Mouse (Mus musculus): ENCODE measurements around the gene Adamts9. TPM values are rescaled to one million over a fixed set of nuclear protein-coding genes. Genes with fewer than 3 reads are reported as not detected.

Gene Adamts9
- polyA plus RNA-seq, 1 experiment from 2014 or later, result 3.8 TPM

GRCm38 (mm10) chr6:92874854-92875253 lies 68.4 kb downstream of the Adamts9 start:
- H3K27me3 ChIP-seq (replicated peaks; ENCODE audit: low read depth, poor library complexity, severe bottlenecking), result no peaks in the 10 kb centered on the region

GRCm38 (mm10) chr6:92872766-92873165 lies 70.5 kb downstream of the Adamts9 start:
- peaks cover 37% of the 10 kb centered on the region for H3K36me3 ChIP-seq (replicated peaks)
- WGBS, result 92% methylated on average over 10 of the region's 10 CpGs
- no peaks in the 10 kb centered on the region for H3K9me3 ChIP-seq
- no peaks in the 10 kb centered on the region for H3K27me3 ChIP-seq (replicated peaks; ENCODE audit: low read depth, poor library complexity, severe bottlenecking)
- no peak overlapping the region for H3K4me3 ChIP-seq
- H3K4me1 ChIP-seq, result peaks cover 19% of the 10 kb centered on the region
- H3K27ac ChIP-seq (replicated peaks), result no peak overlapping the region
- DNase-seq (ENCODE audit: low spot score), result no peak

More at GRCm38 (mm10) chr6:92874854-92875253, 68.4 kb downstream of the Adamts9 start:
- Histone ChIP-seq H3K27ac (replicated peaks) (no peak overlapping the region), H3K4me1 (peaks cover 5% of the 10 kb centered on the region), H3K36me3 (replicated peaks) (peaks cover 56% of the 10 kb centered on the region), H3K9me3 (no peaks in the 10 kb centered on the region), H3K4me3 (no peak overlapping the region)
- 71% methylated on average over 5 of the region's 5 CpGs for WGBS
- DNase-seq (ENCODE audit: low spot score), result no peak

GRCm38 (mm10) chr6:92871813-92872212 lies 71.5 kb downstream of the Adamts9 start:
- 78% methylated on average over 4 of the region's 4 CpGs for WGBS
- no peak overlapping the region for H3K4me3 ChIP-seq
- no peak overlapping the region for H3K27ac ChIP-seq (replicated peaks)
- H3K27me3 ChIP-seq (replicated peaks; ENCODE audit: low read depth, poor library complexity, severe bottlenecking), result no peaks in the 10 kb centered on the region
- H3K36me3 ChIP-seq (replicated peaks), result peaks cover 28% of the 10 kb centered on the region
- H3K9me3 ChIP-seq, result no peaks in the 10 kb centered on the region
- H3K4me1 ChIP-seq, result peaks cover 19% of the 10 kb centered on the region
- no peak for DNase-seq (ENCODE audit: low spot score)

- no peaks in the 10 kb centered on the region for H3K9me3 ChIP-seq
- H3K4me3 ChIP-seq, result peak overlapping the region; percentile 5; the same call in 1 of the 2 replicates
- WGBS, result 50% methylated on average over 16 of the region's 16 CpGs
- H3K27ac ChIP-seq (replicated peaks), result peak overlapping the region; percentile 57
- H3K4me1 ChIP-seq, result peaks cover 19% of the 10 kb centered on the region
- H3K27me3 ChIP-seq (replicated peaks; ENCODE audit: low read depth, poor library complexity, severe bottlenecking), result no peaks in the 10 kb centered on the region
- peaks cover 20% of the 10 kb centered on the region for H3K36me3 ChIP-seq (replicated peaks)
- DNase-seq (ENCODE audit: low spot score), result peak; percentile 53
Observed at GRCm38 (mm10) chr6:92869582-92870219, 73.6 kb downstream of the Adamts9 start.

GRCm38 (mm10) chr6:92869089-92869581 lies 74.2 kb downstream of the Adamts9 start, which contains the start of gene Gm15737:
TSS of gene Gm15737 (plus strand) at chr6:92869357.
- 45% methylated on average over 4 of the region's 4 CpGs for WGBS
- H3K27me3 ChIP-seq (replicated peaks; ENCODE audit: low read depth, poor library complexity, severe bottlenecking), result no peaks in the 10 kb centered on the region
- peak within 1 kb of the TSS; percentile 5; the same call in 1 of the 2 replicates for H3K4me3 ChIP-seq
- H3K36me3 ChIP-seq (replicated peaks), result peaks cover 25% of the 10 kb centered on the region
- no peaks in the 10 kb centered on the region for H3K9me3 ChIP-seq
- H3K4me1 ChIP-seq, result peaks cover 19% of the 10 kb centered on the region
- peak within 1 kb of the TSS; percentile 57 for H3K27ac ChIP-seq (replicated peaks)
- DNase-seq (ENCODE audit: low spot score), result peak; percentile 14

GRCm38 (mm10) chr6:92862599-92862998 lies 80.7 kb downstream of the Adamts9 start:
- Histone ChIP-seq H3K27me3 (replicated peaks; ENCODE audit: low read depth, poor library complexity, severe bottlenecking) (no peaks in the 10 kb centered on the region), H3K27ac (replicated peaks) (no peak overlapping the region), H3K9me3 (no peaks in the 10 kb centered on the region), H3K36me3 (replicated peaks) (peaks cover 34% of the 10 kb centered on the region), H3K4me3 (no peak overlapping the region), H3K4me1 (peaks cover 10% of the 10 kb centered on the region)
- DNase-seq (ENCODE audit: low spot score), result no peak
- 84% methylated on average over 9 of the region's 9 CpGs for WGBS

GRCm38 (mm10) chr6:92860285-92860912 lies 82.9 kb downstream of the Adamts9 start:
- Histone ChIP-seq H3K27me3 (replicated peaks; ENCODE audit: low read depth, poor library complexity, severe bottlenecking) (no peaks in the 10 kb centered on the region), H3K9me3 (no peaks in the 10 kb centered on the region), H3K4me1 (peaks cover 21% of the 10 kb centered on the region), H3K27ac (replicated peaks) (no peak overlapping the region), H3K36me3 (replicated peaks) (peaks cover 38% of the 10 kb centered on the region), H3K4me3 (no peak overlapping the region)
- WGBS, result 62% methylated on average over 5 of the region's 5 CpGs
- no peak for DNase-seq (ENCODE audit: low spot score)

GRCm38 (mm10) chr6:92858721-92859510 lies 84.4 kb downstream of the Adamts9 start:
- Histone ChIP-seq H3K9me3 (no peaks in the 10 kb centered on the region), H3K4me3 (no peak overlapping the region), H3K27me3 (replicated peaks; ENCODE audit: low read depth, poor library complexity, severe bottlenecking) (no peaks in the 10 kb centered on the region), H3K4me1 (peaks cover 21% of the 10 kb centered on the region), H3K27ac (replicated peaks) (no peak overlapping the region), H3K36me3 (replicated peaks) (peaks cover 33% of the 10 kb centered on the region)
- 90% methylated on average over 12 of the region's 12 CpGs for WGBS
- DNase-seq (ENCODE audit: low spot score), result no peak

- peaks cover 21% of the 10 kb centered on the region for H3K4me1 ChIP-seq
- H3K9me3 ChIP-seq, result no peaks in the 10 kb centered on the region
- no peak overlapping the region for H3K27ac ChIP-seq (replicated peaks)
- no peak overlapping the region for H3K4me3 ChIP-seq
- WGBS, result 90% methylated on average over 13 of the region's 13 CpGs
- no peaks in the 10 kb centered on the region for H3K27me3 ChIP-seq (replicated peaks; ENCODE audit: low read depth, poor library complexity, severe bottlenecking)
- DNase-seq (ENCODE audit: low spot score), result no peak
- H3K36me3 ChIP-seq (replicated peaks), result peaks cover 27% of the 10 kb centered on the region
Observed at GRCm38 (mm10) chr6:92857761-92858160, 85.5 kb downstream of the Adamts9 start.

GRCm38 (mm10) chr6:92854873-92855272 lies 88.4 kb downstream of the Adamts9 start:
- Histone ChIP-seq H3K4me1 (peaks cover 17% of the 10 kb centered on the region), H3K27ac (replicated peaks) (no peak overlapping the region), H3K36me3 (replicated peaks) (peaks cover 29% of the 10 kb centered on the region), H3K9me3 (no peaks in the 10 kb centered on the region), H3K27me3 (replicated peaks; ENCODE audit: low read depth, poor library complexity, severe bottlenecking) (no peaks in the 10 kb centered on the region), H3K4me3 (no peak overlapping the region)
- 89% methylated on average over 4 of the region's 4 CpGs for WGBS
- DNase-seq (ENCODE audit: low spot score), result no peak

- peaks cover 5% of the 10 kb centered on the region for H3K4me1 ChIP-seq
- 66% methylated on average over 5 of the region's 5 CpGs for WGBS
- H3K4me3 ChIP-seq, result no peak overlapping the region
- peaks cover 19% of the 10 kb centered on the region for H3K36me3 ChIP-seq (replicated peaks)
- no peak overlapping the region for H3K27ac ChIP-seq (replicated peaks)
- no peaks in the 10 kb centered on the region for H3K27me3 ChIP-seq (replicated peaks; ENCODE audit: low read depth, poor library complexity, severe bottlenecking)
- no peak for DNase-seq (ENCODE audit: low spot score)
- no peaks in the 10 kb centered on the region for H3K9me3 ChIP-seq
Observed at GRCm38 (mm10) chr6:92850250-92850649, 93.0 kb downstream of the Adamts9 start.

GRCm38 (mm10) chr6:92849208-92849607 lies 94.1 kb downstream of the Adamts9 start:
- H3K4me3 ChIP-seq, result no peak overlapping the region
- DNase-seq (ENCODE audit: low spot score), result no peak
- 93% methylated on average over 9 of the region's 9 CpGs for WGBS
- H3K36me3 ChIP-seq (replicated peaks), result peaks cover 19% of the 10 kb centered on the region
- H3K27me3 ChIP-seq (replicated peaks; ENCODE audit: low read depth, poor library complexity, severe bottlenecking), result no peaks in the 10 kb centered on the region
- H3K4me1 ChIP-seq, result peaks cover 5% of the 10 kb centered on the region
- no peaks in the 10 kb centered on the region for H3K9me3 ChIP-seq
- no peak overlapping the region for H3K27ac ChIP-seq (replicated peaks)

Data from embryonic facial prominence, embryonic 10.5 days (tissue).